Mouse (Mus musculus): Measurements from ENCODE around the gene Prickle2.

DNA sequence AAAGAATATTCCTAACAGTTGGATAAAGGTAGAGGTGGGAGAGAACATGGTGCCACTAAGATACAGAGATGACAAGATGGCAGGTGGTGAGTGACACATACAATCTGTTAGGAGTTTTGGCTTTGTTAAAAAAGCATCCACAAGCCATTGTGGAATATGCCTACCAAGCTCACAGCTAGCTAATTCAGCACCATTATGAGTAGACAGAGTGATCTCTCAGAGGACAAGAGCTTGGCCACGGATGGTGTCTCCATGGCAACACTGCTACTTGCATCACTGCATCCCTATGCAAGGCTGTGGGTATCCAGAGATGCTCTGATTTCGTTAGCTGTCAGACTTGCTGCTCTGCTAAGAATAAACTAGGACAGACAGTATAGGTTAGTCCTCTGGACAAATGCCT lies 238.6 kb downstream of the Prickle2 start:
- TF ChIP-seq CTCF (IDR thresholded peaks at IDR 0.05; ENCODE audit: insufficient read depth, low read depth, low read length) (no peak), POLR2A (IDR thresholded peaks at IDR 0.05; ENCODE audit: insufficient read depth, low read depth, low read length) (no peak)

All from olfactory bulb, adult 2 months (tissue).